Mouse (Mus musculus) C2C12 (cell line): ENCODE results near the gene Ptprm. TPM values are rescaled to one million over a fixed set of nuclear protein-coding genes. Genes with fewer than 3 reads are reported as not detected.

Experiments
- H3K27me3 ChIP-seq: one replicate; pipeline ENCODE4 v1.6.1; 2011; ENCODE audit not compliant: control insufficient read depth, insufficient read depth, insufficient read length
- H3K36me3 ChIP-seq: one replicate; pipeline ENCODE4 v1.6.1; 2011; ENCODE audit not compliant: control insufficient read depth, insufficient read depth
- H3K4me3 ChIP-seq: one replicate; pipeline ENCODE4 v1.5.1; 2011; ENCODE audit warnings: mild to moderate bottlenecking, control low read depth; ENCODE audit not compliant: poor library complexity, insufficient read depth, severe bottlenecking
- H3K79me2 ChIP-seq: one replicate; pipeline ENCODE4 v1.6.1; 2011; ENCODE audit not compliant: control insufficient read depth, insufficient read depth
- H3K79me3 ChIP-seq: one replicate; pipeline ENCODE4 v1.6.1; 2011; ENCODE audit warnings: low read depth, control low read depth
- H3ac ChIP-seq: one replicate; pipeline ENCODE3; 2011; ENCODE audit warnings: low read depth; ENCODE audit not compliant: control insufficient read depth, insufficient read length
- CEBPB ChIP-seq: IDR thresholded peaks from one replicate; pipeline ENCODE4 v1.6.1; 2011; ENCODE audit warnings: low read depth, mild to moderate bottlenecking, control low read depth, moderate library complexity
- CTCF ChIP-seq: IDR thresholded peaks from one replicate; pipeline ENCODE4 v1.5.1; 2011; ENCODE audit not compliant: control insufficient read depth, insufficient read depth, insufficient read length
- FOSL1 ChIP-seq: IDR thresholded peaks from one replicate; pipeline ENCODE4 v1.8.0; 2011; ENCODE audit warnings: mild to moderate bottlenecking, low read length; ENCODE audit not compliant: poor library complexity, insufficient read depth, severe bottlenecking
- MAX ChIP-seq: IDR thresholded peaks from one replicate; pipeline ENCODE4 v1.6.1; 2011; ENCODE audit warnings: mild to moderate bottlenecking, control low read depth
- MYOD1 ChIP-seq: IDR thresholded peaks from one replicate; pipeline ENCODE4 v1.6.1; 2011; ENCODE audit warnings: low read depth; ENCODE audit not compliant: control insufficient read depth, insufficient read length
- MYOG ChIP-seq: IDR thresholded peaks from one replicate; pipeline ENCODE4 v1.6.1; 2011; ENCODE audit not compliant: control insufficient read depth, insufficient read length; ENCODE audit errors: extremely low read depth
- USF1 ChIP-seq: IDR thresholded peaks from one replicate; pipeline ENCODE4 v1.6.1; 2011; ENCODE audit warnings: low read depth, mild to moderate bottlenecking, control low read depth, moderate library complexity
- polyA plus RNA-seq: library from polyadenylated mRNA; unstranded; fragments of >200 nt; fragmentation: generic; extraction: Trizol; gene quantifications from one replicate; pipeline ENCODE4 v1.2.1, GENCODE M21; 2012; ENCODE audit warnings: missing spikeins

The Ptprm gene
- polyA plus RNA-seq, 1 experiment: 4.4 TPM

GRCm38 (mm10) chr17:66879151-66879550, 475.1 kb downstream of the Ptprm start:
- Histone ChIP-seq H3K79me3 (no peaks in the 10 kb centered on the region), H3K79me2 (no peaks in the 10 kb centered on the region), H3K36me3 (no peaks in the 10 kb centered on the region), H3K4me3 (no peak overlapping the region), H3K27me3 (no peaks in the 10 kb centered on the region), H3ac (no peak overlapping the region)
- TF ChIP-seq MYOD1: no peak
- TF ChIP-seq FOSL1: no peak
- TF ChIP-seq CTCF: no peak

GRCm38 (mm10) chr17:66877582-66877981, 476.7 kb downstream of the Ptprm start:
- H3K79me3 ChIP-seq: no peaks in the 10 kb centered on the region
- no peaks in the 10 kb centered on the region for H3K27me3 ChIP-seq
- H3K79me2 ChIP-seq: no peaks in the 10 kb centered on the region
- no peak for TF ChIP-seq USF1
- no peak for TF ChIP-seq CTCF
- TF ChIP-seq MYOD1: no peak
- TF ChIP-seq FOSL1: no peak
- no peak for TF ChIP-seq CEBPB
- no peak for TF ChIP-seq MYOG
- no peak for TF ChIP-seq MAX
- H3ac ChIP-seq: no peak overlapping the region
- no peaks in the 10 kb centered on the region for H3K36me3 ChIP-seq
- no peak overlapping the region for H3K4me3 ChIP-seq

- TF ChIP-seq MYOG (no peak), CEBPB (no peak), MAX (no peak), USF1 (no peak), FOSL1 (no peak), CTCF (no peak), MYOD1 (no peak)
- no peak overlapping the region for H3ac ChIP-seq
- no peaks in the 10 kb centered on the region for H3K27me3 ChIP-seq
- H3K79me3 ChIP-seq: no peaks in the 10 kb centered on the region
- H3K79me2 ChIP-seq: no peaks in the 10 kb centered on the region
- no peaks in the 10 kb centered on the region for H3K36me3 ChIP-seq
- no peak overlapping the region for H3K4me3 ChIP-seq
These were observed 479.4 kb downstream of the Ptprm start for GRCm38 (mm10) chr17:66874810-66875209.

GRCm38 (mm10) chr17:66871396-66871795, 482.9 kb downstream of the Ptprm start:
- TF ChIP-seq MYOD1 (no peak), MYOG (no peak), CTCF (no peak), CEBPB (no peak), USF1 (no peak), FOSL1 (no peak), MAX (no peak)
- no peaks in the 10 kb centered on the region for H3K27me3 ChIP-seq
- no peaks in the 10 kb centered on the region for H3K79me2 ChIP-seq
- no peaks in the 10 kb centered on the region for H3K36me3 ChIP-seq
- H3ac ChIP-seq: no peak overlapping the region
- no peak overlapping the region for H3K4me3 ChIP-seq
- H3K79me3 ChIP-seq: no peaks in the 10 kb centered on the region

GRCm38 (mm10) chr17:66869581-66870002, 484.7 kb downstream of the Ptprm start:
- Histone ChIP-seq H3K36me3 (no peaks in the 10 kb centered on the region), H3K79me2 (no peaks in the 10 kb centered on the region), H3ac (no peak overlapping the region), H3K27me3 (no peaks in the 10 kb centered on the region), H3K4me3 (no peak overlapping the region), H3K79me3 (no peaks in the 10 kb centered on the region)
- TF ChIP-seq MYOD1 (no peak), CEBPB (no peak), USF1 (no peak), FOSL1 (no peak), MAX (no peak), MYOG (no peak), CTCF (no peak)

GRCm38 (mm10) chr17:66864441-66864840, 489.8 kb downstream of the Ptprm start:
- Histone ChIP-seq H3K79me3 (no peaks in the 10 kb centered on the region), H3K79me2 (no peaks in the 10 kb centered on the region), H3K36me3 (no peaks in the 10 kb centered on the region), H3K27me3 (no peaks in the 10 kb centered on the region), H3ac (no peak overlapping the region), H3K4me3 (no peak overlapping the region)
- no peak for TF ChIP-seq CTCF
- TF ChIP-seq MYOG: no peak
- TF ChIP-seq FOSL1: no peak
- no peak for TF ChIP-seq MYOD1
- no peak for TF ChIP-seq USF1
- TF ChIP-seq MAX: no peak
- no peak for TF ChIP-seq CEBPB
